Mouse (Mus musculus) liver, embryonic 14.5 days (tissue): ENCODE results near the gene Zmym1.

Experiments used
- CTCF ChIP-seq: IDR thresholded peaks from 2 replicates; pipeline ENCODE4 v1.5.1; 2016; ENCODE audit warnings: antibody characterized with exemption, low read depth, control low read depth
- EP300 ChIP-seq: IDR thresholded peaks from 2 replicates; pipeline ENCODE4 v1.6.1; 2016; ENCODE audit warnings: antibody characterized with exemption, low read depth

DNA sequence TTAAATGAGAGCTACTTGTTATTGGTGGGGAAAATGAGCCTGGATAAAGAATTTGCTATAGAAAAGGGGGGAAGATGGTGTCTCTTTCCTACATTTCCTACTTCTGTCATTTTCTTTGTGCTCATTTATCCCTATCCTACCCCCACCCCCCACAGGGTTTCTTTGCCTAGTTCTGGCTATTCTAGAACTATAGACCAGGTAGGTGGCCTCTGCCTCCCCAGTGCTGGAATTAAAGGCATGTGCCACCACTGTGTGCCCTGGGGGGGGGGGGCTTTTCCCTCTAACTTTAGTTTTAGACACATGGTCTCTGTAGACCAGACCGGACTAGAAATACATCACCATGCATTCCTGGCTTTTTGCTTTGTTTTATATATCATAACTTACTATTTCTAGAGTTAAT lies 36.7 kb downstream of the Zmym1 start:
- TF ChIP-seq CTCF (no peak), EP300 (no peak)
